Mouse (Mus musculus) adrenal gland, postnatal 4 days (tissue): ENCODE data around the gene Pls3. TPM values are rescaled to one million over a fixed set of nuclear protein-coding genes. Genes with fewer than 3 reads are reported as not detected.

Source experiments
- DNase-seq, 2 experiments: peaks; one replicate each; pipeline ENCODE4 v3.0.0; 2021 to 2022; ENCODE audit warnings: low spot score in 2 of 2, mixed read lengths in 2 of 2
- long read RNA-seq, 2 experiments: library from polyadenylated mRNA; stranded (forward); transcript quantifications; one replicate each; pipeline ENCODE4 v2.0.0; 2021
- total RNA-seq, 2 experiments: library from RNA; stranded (reverse); gene quantifications; 2 replicates each; pipeline ENCODE4 v1.2.3; 2021

Pls3 gene
- 10 to 100 TPM; 62.8 to 65.3 TPM for total RNA-seq
- long read RNA-seq, experiment 1, transcript Pls3-204 (16 exons, 3,149 nt), result major isoform, 36 of 54 reads
- long read RNA-seq, experiment 1, partial matches to known transcripts, result 1 of 54 reads
- long read RNA-seq, experiment 1, other reads (novel, unspliced or antisense), result 15 of 54 reads
- long read RNA-seq, experiment 2, transcript Pls3-201 (16 exons, 3,242 nt), result minor isoform, 11 of 172 reads
- long read RNA-seq, experiment 2, transcript Pls3-204 (16 exons, 3,149 nt), result major isoform, 134 of 172 reads
- long read RNA-seq, experiment 2, partial matches to known transcripts, result 4 of 172 reads
- long read RNA-seq, experiment 2, other reads (novel, unspliced or antisense), result 23 of 172 reads

DNA sequence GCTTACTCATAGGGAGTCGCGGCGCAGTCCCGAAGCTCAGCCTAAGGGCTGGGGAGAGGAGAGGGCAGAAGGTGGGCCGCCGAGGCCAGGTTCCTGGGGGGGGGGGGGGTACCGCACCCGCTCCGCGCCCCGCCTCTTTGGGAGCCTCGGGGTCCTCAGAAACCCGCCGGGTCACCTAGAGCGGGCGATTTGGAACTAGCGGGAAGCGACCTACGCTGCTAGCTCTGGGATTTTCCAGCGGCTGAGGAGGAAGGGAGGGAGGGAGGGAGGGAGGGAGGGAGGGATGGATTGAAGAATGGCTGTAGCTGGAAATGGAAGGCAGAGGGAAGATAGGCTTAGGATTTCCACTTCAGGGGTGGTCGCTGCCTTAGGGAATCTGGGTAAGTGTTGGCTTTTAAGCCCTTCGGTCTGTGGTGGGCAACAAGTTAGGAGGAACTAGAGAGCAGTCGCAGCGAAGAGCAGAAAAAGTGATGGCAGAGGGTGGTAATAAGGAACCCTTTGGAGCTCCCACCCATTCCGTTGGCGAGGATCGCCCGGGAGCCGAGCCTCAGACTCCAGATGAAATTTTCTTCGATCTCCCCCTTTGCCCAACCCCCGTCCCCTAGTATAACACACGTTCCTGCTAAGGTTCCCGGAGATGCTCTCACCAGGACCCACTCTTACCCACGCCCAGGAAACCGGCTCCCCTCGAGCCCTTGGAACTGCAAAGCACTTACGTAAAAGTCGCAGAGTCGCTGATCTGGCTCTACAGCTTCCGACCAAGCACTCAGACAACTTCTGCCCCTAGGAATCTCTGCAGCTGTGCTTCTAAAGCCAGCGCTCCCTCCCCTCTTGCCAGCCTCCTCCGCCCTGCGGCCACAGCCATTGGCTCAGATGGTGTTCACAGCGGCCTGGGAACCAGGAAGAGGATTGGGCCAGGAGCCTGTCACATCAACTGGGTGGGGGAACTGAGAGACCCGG lies at the start of gene Pls3:
Pls3 (minus strand) TSS at position 851 of the 960 bp plus-strand sequence.
- DNase-seq, result peak; percentile 38 to 69

DNA sequence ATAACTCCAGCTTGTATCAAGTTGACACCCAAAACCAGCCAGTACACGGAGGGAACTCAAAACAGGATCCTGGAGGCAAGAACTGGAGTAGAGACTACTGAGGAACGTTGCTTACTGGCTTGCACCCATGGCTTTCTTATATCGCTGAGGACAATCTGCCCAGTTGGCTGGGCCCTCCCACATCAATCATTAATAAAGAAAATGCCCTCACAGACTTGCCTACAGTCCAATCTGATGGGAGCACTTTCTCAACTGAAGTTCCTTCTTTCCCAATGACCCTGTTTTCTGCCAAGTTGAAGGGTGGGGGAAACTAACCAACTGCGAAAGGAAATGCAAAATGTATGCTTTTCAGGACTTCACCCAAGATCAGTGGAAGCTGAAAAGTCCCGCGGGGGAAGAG lies 20.7 kb upstream of the Pls3 start:
- DNase-seq, result no peak

DNA sequence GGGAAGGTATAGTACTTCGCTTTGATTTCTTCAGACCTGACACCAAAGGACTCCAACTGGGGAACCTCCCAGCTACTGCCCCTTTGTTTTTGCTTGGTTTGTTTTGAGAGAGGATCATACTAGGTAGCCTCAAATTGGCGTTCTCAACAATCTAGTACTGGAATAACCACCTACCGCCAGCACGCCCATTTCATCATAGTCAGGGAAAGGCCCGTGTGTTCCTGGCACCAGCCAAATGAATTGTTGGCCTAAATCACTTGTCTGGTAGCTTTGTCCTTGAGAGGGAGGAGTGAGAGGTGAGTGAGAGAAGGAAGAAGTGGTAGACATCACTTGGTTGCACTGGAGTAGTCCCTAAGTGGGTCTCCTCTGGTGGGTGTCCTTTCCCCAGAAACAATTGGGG lies 584 bp upstream of the Pls3 start:
- DNase-seq, result no peak

DNA sequence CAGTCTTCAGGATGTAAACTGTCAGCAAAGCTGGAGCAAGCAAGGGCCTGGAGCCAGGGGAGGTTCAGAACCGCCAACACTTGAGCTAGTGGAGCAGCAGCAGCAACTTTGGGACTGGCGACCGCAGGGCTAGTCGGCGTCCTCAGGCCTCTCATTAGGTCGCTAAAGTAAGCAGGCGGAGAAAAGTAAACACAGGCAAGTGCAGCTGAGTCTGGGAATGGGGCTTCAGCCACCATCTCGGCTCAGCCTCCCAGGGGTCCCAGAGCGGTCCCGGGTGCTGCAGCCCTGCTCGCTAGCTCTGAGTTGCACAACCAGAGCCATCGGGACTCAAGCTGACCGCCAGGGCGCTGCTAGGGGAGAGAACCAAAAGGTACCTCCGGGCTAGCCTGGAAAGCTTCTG lies 1.2 kb downstream of the Pls3 start:
- peak; percentile 3 to 4 for DNase-seq

DNA sequence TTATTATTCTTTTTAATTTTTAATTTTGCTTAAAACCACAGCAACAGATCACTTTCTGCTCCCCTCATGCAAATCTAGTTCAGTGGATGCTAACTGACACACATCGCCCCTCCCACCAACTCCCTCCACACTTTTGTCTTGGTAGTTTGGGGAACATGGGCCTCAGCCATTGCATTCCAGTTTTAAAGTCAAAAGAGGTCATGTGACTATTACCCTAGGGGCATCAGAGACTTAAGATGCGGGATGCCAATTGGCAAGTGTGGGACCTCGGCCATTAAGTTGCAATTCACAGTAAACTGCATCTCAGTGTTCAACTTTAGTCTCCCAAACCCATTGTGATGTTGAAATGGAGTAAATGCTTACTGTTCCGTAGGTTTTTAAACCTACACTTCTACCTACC lies 1.7 kb downstream of the Pls3 start:
- DNase-seq, result no peak

DNA sequence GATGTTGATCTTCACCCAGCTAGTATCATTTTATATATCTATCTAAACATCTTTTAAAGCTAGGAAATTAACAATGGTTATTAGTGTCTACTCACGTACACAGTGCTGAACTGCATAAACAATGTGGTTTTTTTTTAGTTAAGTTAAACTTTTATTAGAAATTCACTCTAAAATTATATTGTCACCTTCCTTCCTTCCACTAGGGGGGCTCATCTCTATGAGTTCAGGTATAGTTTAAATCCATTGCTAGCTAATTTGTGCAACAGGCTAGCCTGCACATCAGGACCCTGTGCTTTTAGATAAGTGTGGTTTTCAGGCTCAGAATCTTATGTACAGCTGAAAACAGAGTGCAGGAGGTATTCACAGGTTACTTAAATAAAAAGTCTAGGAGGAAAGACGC lies 3.1 kb downstream of the Pls3 start:
- DNase-seq, result no peak

DNA sequence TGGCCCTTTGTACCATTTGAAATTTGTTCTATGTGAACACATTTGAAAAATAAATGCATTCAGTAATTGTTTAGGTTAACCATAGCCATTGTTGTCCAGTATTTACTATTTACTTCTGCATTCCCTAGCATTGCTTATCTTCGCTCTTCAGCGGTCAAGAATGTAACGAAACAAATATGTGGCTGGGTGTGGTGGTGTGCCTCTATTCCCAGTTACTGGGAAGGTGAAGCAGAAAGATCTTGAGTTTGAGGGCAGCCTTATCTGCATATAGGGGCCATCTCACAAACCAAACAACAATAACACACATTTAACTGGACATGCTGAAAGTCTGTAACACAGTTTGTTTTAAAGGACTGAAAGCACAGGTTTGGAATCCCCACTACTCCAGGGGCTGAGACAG lies 13.3 kb downstream of the Pls3 start:
- DNase-seq, result no peak

DNA sequence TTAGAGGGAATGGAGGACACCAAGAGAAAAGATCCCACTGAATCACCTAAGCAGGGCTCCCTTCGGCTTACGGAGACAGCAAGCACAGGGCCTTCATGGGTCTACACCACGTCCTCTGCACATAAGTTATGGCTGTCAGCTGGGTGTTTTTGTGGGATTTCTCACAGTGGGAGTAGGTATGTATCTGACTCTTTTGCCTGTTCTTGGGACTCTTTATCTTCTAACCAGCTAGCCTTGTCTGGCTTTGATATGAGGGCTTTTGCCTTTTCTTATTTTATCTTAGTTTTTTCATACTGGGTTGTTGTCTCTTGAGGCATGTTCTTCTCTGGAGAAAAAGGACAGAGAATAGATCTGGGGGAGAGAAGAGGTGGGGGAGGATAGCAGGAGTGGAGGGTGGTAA lies 20.7 kb downstream of the Pls3 start:
- DNase-seq, result no peak

DNA sequence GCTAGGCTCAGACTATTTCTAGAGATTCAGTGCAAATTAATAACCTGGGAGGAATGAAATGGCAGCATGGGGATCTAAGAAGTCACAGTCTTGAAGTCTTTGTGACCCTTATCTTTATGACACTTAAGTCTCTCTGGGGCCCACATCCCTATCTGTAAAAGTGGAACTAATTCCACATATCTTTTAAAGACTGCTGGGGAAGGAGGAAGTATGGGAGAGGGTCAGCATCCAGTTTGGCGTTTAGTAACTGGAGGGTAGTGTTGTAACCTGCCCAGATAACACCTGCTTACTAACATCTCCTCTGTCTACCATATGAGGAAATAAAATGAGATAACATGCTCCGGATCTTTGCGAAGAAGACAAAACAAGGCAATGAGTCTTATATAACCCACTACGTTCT lies 30.7 kb downstream of the Pls3 start:
- DNase-seq, result no peak

DNA sequence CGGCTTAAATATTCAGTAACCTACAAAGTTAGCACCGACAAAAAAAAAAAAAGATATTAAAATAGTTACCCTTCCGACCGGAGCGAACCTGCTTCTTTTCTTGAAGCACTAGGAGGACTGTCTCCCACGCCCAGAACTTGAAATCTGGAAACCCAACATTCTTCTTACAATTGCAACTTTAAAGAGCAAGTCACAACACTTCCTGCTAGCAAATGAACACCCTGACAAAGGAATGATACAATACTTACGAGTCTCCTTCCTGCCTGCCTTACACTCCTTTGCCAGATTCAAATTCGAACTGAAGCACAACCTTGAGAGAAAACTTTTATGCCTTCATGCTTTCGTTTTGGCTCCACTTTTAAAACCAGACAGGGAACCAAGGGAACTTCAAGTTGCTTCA lies 32.1 kb downstream of the Pls3 start:
- DNase-seq, result no peak

DNA sequence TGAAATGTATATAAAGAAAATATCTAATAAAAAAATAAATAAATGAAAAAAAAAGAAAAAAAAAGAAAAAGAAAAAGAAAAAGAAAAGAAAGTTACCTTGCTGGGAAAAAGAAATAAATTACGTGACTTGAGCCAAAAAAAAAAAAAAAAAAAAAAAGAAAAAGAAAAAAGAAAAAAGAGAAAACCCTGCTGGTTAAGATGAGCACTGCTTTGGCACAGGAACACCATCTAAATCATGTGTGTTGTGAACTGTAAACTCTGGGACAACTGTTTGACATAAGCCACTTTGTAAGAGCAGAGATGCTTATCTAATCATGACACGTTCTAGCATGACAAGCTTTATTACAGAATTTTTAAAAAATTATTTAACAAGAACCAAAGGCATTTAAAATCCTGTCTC lies 32.9 kb downstream of the Pls3 start:
- no peak for DNase-seq

DNA sequence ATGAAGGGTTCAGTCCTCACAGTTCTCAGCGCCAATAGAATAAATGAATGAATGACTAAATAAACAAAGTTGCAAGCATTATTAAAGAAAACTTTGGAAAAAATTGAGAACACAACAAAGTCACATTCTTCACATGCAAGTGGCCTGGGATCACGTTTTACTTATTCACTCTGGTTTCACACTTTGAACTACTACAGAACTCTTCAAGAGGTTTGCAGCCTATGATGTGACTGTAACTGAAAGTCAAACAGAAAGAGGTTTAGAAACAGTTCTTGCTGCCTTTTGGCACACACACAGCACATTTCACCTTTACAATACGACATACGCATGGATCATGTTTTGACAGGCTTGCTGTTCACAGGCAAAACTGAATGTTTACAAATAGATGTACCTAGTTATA lies 34.7 kb downstream of the Pls3 start:
- DNase-seq, result no peak

DNA sequence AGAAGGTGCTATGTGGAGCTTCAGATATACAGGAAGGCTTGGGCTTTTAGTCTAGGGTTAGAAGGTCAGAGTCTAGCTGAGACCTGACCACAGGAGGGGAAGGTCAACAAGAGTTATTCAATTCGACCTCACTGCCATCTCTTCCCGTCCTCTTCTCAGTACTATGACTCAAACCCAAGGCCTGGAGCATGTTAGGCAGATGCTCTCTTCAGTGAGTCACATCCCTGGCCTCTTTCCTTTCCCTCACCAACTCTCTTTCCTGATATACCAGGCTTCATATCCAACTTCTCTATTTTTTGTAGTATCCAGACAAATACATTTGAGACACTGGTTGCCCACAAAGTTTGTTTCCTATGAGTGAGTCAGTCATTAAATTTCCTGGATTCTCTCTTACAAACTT lies 40.1 kb downstream of the Pls3 start:
- no peak for DNase-seq

DNA sequence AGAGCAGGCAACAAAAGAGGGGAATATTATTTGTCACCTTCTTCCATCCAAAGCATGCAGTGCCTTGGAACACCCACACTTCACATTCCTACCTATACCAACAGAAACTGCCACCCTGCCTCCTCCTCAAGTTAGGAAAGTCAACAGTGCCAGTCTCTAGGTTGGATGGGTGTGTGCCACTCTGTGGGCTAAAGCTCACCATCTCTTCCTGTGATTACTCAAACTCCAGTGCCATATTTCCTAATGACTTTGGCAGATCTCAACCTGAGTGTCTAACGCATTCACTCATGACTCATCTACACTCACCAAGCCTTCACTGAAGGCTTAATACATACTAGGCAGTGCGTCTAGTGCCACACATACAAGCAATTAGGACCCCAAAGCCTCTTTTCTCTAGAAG lies 40.7 kb downstream of the Pls3 start:
- no peak for DNase-seq

DNA sequence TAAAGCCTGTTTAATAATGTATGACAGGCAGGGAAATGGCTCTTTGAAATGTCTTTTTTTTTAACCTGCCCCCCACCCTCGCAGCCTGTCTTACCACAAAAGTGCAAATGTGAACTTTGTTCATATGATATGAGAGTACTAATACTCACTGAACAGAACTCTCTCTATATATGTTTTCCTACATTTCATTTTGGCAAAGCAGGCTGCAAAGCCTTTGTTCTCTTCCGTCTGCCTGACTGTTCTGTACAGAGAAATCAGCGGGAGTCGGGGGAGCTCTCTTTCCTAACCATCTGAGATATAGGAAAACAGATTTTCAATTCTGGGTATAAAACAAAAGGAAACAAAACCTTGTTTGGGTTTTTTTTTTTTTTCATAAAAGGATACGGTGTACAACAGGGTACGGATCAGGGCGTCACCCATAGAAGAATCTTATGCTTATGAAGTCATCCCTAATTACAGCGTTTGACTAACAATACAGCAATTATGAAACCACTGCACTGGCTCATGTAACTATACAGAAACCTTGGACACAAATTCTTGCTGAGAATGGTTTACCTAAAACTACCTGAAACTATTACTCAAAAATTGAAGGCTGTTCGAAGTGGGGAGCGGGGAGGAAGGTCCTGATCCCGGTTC lies 41.9 kb downstream of the Pls3 start:
- no peak for DNase-seq

DNA sequence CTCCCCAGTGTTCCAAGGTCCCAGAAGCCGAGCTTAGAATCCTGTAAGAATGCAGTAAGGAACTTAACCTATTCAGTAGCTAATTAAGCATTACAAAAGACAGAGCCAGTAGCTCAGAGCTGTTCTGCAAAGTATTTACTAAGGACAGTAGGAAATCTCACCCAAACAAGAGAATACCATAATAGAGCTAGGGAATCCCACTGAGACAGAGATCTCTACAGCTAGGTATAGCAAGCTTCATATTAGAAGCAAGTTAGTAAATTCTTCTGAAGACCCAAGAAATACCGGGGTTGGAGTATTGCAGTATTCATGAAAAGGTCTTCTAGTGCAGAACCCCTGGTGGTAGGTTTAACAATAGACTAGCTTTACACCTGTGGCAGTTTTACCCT lies 45.1 kb downstream of the Pls3 start:
- DNase-seq, result no peak

DNA sequence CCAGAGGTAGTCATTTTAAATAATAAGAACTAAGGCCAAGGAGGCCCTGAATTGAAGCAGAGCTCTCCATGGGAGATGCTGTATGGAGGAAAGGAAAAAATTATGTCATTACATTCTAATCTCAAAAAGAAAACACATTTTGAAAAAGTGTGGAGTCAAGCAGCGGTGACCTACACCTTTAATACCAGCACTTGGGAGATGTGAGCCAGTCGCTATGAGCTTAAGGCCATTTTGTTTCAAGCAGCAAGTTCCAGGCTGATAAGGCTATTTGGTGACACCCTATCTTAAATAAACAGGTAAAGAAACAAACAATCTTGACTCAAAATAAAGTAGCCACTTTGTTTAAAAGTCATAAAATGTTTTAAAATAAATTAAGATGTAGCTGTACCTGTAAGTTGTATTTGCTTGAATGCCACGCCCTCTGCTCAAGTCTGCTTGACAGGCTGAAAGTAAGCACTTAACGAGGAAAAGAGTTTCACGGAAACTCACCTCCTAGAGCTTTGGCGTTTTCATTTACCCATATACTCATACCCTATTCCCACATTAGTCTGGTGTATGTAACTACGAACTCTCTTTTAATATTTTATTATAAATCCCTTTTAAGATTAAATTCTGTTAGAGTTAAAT lies 45.6 kb downstream of the Pls3 start:
- no peak for DNase-seq

DNA sequence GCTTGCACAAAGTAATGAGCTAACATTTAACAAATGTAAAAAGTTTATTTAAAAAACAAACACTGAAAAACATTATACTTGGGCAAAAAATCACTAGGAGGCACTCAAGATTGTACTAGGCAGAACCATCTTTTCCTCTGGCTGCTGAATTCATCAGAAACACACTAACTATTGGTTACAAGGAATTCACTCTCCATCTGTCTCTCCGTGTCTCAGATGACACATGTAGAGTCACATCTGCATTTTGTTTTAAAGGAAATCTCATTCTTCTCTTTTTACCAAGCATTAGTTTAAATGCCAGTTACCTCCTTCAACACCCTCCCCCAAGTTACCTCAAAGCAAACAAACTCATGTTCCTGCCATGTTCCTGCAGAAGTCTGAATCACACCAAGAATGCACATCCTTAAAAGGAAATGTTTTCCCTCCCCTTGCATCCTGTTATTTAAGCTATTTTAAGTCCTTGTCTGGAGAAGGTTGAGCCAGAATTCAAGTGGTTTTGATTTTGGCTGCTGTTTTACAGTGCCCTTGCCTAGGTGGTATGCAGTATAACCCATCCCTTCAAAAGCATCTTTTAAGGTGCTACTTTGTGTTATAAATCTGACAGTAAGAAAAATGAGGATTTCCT lies 56.2 kb downstream of the Pls3 start:
- no peak for DNase-seq

DNA sequence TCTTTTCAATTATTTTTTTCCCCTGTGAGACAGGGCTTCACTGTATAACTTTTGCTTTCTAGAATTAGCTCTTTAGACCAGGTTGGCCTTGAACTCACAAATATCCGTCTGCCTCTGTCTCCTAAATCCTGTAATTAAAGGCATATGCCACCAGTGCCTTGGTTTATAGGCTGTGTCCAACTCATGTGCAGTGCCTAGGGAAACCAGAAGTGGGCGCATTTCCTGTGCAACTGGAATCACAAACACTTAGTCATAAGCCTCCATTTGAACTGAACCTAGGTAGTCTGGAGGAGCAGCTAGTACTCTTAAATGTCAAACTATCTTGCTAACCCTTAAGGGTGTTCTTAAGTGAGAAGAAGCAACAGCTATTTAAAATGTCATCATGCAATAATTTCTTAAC lies 60.0 kb downstream of the Pls3 start:
- no peak for DNase-seq

DNA sequence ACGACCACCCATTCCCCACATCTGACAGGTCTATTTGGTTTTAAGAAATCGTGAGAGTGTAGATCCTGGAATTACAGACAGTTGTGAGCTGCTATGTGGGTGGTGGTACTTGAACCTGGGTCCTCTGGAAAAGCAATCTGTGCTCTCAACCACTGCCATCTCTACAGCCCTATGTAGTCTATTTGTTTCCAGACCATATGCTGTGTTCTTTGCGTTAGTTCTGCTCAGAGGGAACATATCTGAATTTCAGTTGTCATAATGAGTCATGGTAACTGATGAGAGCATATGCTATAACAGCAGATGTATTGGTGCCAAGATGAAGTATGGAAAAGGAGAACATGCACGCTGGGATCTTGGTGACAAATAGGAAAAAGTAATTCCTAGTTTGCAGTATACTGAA lies 60.9 kb downstream of the Pls3 start:
- no peak for DNase-seq

DNA sequence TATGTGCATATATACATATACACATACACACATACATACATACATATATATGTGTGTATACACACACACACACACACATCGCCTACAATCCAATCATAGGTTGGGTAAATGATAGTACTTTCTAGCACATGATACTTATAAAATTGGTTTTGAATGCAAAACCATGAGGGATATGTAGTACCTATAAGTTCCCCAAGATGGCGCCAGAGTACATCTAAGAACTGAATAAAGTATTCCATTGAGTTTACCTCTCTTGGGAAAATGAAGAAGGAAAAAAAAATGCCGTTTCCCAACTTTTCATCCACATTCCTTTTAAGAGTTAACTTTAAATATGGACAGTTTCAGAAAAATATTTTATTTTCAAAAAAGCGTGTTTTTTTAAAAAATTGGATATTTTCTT lies 78.4 kb downstream of the Pls3 start:
- no peak for DNase-seq
